Mouse (Mus musculus) layer of hippocampus, adult 9-10 months (tissue): ENCODE results near the gene Olfr456.
"Not testable (repeated sequence)": the region's sequence is repeated elsewhere in the genome, so short reads cannot be mapped to it uniquely, and the experiment has no call there.

Experiments
- DNase-seq: peaks from one replicate; pipeline ENCODE4 v3.0.0; 2022; ENCODE audit warnings: low spot score

Olfr456 gene

DNA sequence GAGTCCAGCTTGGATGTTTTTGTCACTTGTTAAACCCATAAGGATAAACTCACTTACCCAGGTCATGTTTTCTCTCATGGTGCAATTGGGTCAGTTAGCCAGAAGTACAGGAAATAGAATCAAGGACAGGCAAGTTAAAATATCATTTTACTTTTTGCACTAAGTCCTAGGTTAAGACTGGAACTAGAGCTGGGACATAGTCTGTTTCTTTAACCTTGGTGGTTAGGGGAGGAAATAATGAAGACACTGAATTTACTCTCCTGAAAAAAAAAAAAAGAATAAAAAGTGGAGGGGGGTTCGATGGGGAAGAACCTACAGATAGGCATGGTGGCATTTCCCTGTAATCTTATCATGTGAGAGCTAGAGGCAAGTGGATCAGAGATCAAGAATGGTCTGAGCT, at the start of gene Olfr456:
Gene Olfr456, minus strand, starts transcription at position 101 of the 400 bp plus-strand sequence.
- DNase-seq, result no peak

DNA sequence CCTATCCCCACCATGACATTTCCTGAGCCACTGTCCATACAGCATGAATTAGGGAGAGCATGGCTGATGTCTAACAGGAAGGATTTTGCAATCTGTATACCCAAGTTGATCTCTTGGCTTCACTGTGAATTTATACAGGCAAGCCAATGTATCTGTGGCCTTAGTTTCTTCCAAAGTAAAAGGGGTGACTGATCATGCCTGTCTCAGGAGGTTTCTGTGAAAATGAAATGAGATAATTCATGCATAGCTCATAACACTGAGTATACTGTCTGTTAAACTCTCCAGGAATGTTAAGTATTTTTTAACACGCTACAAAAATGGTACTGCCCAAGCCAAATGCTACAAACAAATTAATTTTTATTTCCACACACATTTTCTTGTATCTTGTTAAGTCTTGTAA, 26.4 kb upstream of the Olfr456 start:
- no peak for DNase-seq

DNA sequence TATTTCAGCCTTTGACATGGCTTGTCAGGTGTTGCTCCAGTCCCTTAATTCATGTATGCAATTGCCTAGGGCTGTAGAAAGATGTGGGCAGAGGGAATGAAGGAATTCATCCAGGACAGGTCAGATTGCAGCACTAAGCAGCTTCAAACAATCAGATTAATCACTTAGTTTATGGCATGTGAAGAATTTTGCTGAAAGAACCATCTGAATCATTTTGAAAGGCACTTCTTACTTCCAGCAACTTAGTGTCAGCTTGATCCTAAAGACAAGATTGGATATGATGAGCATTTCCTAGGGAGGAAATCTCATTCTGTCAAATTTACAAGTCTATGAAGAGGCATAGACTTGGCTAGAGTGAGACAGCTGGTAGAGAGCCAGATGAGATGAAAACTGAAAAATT, 22.3 kb upstream of the Olfr456 start:
- no peak for DNase-seq

DNA sequence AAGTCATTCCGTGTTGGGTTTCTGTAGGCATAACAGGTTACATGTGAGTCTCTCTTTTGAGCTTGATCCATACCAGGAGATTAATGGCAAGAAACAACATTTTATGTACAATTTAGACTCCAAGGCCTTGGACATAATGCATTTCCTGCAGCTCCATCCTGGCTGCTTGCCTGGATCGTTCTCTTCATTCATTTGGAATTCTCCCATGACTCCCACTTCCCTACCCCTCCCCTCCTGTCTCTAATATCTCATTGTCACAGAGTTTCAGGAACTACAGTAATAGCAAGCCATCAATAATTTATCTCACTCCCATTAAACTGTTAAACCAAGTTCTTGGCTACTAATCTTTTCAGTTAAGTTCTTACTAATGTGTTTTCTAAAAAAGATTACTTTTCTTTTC, 16.5 kb upstream of the Olfr456 start:
- no peak for DNase-seq

DNA sequence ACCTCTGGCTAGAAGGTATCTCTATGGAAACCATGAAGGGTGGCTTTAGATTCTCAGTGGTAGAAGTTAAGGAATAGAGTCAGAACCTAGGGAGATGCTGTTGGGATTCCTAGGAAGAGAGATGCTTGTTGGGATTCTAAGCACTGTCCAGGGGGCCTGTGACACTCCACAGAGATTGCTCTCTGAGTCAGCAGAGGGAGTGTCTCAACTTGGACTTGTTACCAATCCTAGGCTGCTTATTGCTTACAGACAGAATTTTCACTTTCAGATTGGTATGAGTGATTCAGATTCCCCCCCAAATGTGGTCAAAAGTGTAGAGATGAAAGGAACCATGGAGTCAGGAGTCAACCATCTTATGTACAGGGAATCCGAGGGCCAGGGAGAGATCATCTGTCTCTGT, 2.7 kb upstream of the Olfr456 start:
- no peak for DNase-seq

DNA sequence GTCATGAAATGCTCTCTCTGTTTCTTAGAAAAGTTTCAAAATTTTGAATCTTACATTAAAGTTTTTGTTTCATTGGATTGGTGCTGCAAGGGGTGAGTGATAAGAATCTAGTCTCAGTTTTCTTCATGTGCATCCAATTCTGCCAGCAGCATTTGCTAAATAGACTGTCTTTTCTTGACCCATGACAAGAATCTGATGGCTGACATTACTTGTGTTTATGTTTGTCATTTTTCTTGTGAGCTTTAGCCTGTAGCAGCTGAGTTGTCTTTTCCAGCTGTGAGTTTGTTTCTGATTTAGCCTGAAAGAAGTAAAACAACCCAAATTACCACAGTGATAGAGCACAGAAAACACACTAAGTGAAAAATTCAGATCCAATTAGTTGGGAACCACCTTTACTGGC, 2.4 kb downstream of the Olfr456 start:
- no peak for DNase-seq

DNA sequence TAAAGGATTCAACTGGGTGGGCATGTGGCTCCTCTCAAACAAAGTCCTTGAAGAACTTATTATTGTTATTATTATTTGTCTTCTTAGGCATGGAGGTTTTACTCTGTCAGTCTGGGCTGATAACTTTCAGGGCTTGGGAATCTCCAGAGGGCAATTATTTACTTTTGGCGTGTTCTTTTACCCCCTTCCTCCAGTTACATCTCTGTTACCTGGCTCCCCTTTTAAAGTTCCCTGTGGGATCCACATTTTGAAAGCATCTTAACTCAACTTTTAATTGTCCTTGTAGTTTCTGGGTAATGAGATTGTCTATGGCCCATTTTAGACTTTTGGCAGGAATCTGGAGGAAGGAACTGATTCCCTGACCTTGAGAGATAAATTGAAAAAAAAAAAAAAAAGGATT, 10.8 kb downstream of the Olfr456 start, which contains the start of gene Olfr457:
Gene Olfr457, minus strand, starts transcription at position 101 of the 400 bp plus-strand sequence.
- DNase-seq, result no peak

DNA sequence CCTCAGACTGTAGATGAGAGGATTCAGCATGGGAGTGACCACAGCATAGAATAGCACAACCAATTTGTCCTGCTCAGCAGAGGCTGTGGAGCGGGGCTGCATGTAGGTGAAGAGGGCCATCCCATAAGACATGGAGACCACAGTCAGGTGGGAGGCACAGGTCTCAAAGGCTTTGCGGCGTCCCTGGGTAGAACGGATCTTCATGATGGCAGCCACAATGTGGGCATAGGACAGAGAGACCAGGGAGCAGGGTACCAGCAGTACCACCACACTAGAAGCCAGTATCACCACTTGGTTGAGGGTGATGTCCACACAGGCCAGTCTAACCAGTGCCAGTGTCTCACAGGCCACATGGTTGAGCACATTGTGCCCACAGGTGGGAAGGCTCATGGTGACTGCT, 15.7 kb downstream of the Olfr456 start:
- not testable (repeated sequence) for DNase-seq

DNA sequence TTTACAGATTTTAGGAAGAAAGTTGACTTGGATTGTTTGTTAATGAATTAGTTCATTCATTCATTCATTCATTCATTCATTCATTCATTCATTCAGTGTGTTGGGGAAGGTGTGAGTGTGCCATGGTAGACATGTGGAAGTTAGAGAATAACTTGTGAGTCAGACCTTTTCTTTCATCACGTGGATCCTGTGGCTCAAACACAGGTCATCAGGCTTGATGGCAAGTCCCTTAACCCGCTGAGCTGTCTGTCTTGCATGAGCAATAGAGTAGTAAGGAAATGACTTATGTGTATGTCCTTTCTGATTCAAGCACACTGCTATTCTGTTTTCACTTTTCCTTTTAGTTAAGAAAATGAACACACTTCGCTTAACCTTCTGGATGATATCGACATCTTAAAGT, 16.5 kb downstream of the Olfr456 start:
- DNase-seq, result no peak

DNA sequence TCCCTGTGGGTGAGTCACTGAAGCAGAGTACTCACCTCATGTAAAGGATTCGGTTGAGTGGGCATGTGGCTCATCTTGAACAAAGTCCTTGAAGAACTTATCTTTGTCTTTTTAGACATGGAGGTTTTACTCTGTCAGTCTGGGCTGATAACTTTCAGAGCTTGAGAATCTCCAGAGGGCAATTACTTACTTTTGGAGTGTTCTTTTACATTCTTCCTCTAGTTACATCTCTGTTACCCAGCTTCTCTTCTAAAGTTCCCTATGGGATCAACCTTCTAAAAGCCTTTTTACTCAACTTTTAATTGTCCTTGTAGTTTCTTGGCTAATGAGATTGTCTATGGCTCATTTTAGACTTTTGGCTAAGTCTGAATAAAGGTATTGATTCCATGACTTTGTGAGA, 21.9 kb downstream of the Olfr456 start, which contains the start of gene Olfr458:
Gene Olfr458, minus strand, starts transcription at position 101 of the 400 bp plus-strand sequence.
- no peak for DNase-seq

DNA sequence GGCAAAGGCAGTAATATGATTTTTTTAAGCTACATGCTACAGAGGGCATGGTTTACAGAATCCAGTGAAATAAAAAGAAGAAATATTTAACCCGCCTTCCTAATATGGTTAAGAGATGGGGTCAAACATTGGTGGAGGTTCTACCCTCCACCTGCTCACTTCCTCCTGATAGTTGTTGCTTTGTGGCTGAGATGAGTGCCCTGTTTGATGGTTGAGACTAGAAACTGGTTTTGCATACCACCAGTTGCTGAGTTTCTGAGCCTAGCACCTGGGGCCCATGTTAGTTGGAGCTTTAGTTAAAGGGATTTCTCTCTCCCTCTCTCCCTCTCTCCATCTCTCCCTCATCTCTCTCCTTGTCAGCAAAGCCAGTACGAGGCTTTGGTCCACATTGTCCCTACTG, 39.6 kb downstream of the Olfr456 start:
- DNase-seq, result no peak

DNA sequence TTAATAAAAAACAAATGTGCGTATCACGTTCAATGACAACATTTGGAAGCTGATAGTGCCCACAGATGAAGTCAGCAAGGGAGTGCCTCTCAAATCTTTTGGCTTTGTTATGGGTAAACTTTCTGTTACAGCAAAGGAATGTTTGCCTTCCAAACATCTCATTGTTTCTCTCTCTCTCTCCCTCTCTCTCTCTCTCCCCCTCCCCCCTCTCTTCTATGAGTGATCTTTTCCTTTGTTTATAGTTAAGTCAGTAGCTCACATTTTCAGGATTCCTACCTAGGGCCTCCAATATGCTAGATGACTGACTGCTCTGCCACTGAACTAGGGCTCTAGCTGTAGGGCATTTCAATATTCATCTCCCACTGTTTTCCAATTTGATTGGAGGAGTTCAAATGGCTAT, 42.5 kb downstream of the Olfr456 start:
- DNase-seq, result no peak

DNA sequence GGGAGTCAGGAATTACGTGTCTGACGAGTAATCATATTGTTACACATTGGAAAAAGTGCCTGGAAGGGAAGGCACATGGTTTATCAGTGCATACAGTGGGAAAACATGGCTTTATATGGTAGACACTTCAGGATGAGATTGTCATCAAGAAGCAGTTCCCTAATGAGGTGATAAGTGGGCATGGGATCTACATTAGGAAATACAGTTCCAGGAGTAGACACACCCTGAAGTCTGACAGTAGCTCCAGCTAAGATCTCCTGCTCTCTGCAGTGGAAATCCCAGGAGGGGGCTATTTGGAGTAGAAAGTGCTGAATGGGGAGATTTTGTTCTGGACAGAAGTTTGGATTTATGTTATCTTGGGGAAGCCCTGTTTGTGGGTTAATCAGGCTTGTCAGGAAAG, 45.6 kb downstream of the Olfr456 start:
- DNase-seq, result no peak
